Mouse (Mus musculus) limb, embryonic 12.5 days (tissue): ENCODE data around the gene Mrgpre. TPM values are rescaled to one million over a fixed set of nuclear protein-coding genes. Genes with fewer than 3 reads are reported as not detected.

ENCODE experiments used
- ATAC-seq: fragments of 200-750 bp; cut with Nextera tagmentation; 2 replicates; pipeline ENCODE4 v1.8.0; 2017; ENCODE audit warnings: low read depth, moderate TSS enrichment; ENCODE audit not compliant: insufficient number of reproducible peaks, insufficient read depth, low FRiP score, low TSS enrichment
- H3K27ac ChIP-seq: fragments of 300-500 bp; sonication (generic); 2 replicates; pipeline ENCODE4 v1.5.1; 2016; ENCODE audit warnings: mild to moderate bottlenecking, moderate library complexity
- H3K27me3 ChIP-seq: fragments of 300-500 bp; sonication (generic); 2 replicates; pipeline ENCODE4 v1.6.1; 2016; ENCODE audit warnings: mild to moderate bottlenecking, moderate library complexity
- H3K36me3 ChIP-seq: fragments of 300-500 bp; sonication (generic); 2 replicates; pipeline ENCODE4 v1.6.1; 2016; ENCODE audit warnings: mild to moderate bottlenecking, moderate library complexity
- H3K4me1 ChIP-seq: fragments of 300-500 bp; sonication (generic); replicated peaks from 2 replicates; pipeline ENCODE4 v1.6.1; 2016
- H3K4me2 ChIP-seq: fragments of 300-500 bp; sonication (generic); 2 replicates; pipeline ENCODE4 v1.6.1; 2016; ENCODE audit warnings: mild to moderate bottlenecking, moderate library complexity
- H3K4me3 ChIP-seq: fragments of 300-500 bp; sonication (generic); replicated peaks from 2 replicates; pipeline ENCODE4 v1.5.1; 2016; ENCODE audit warnings: mild to moderate bottlenecking
- H3K9ac ChIP-seq: fragments of 300-500 bp; sonication (generic); replicated peaks from 2 replicates; pipeline ENCODE4 v1.6.1; 2016; ENCODE audit warnings: mild to moderate bottlenecking, moderate library complexity
- H3K9me3 ChIP-seq: fragments of 300-500 bp; sonication (generic); 2 replicates; pipeline ENCODE4 v1.6.1; 2016; ENCODE audit warnings: mild to moderate bottlenecking, moderate library complexity
- WGBS: fragments of 180-500 bp; shearing (Covaris S2); methylation state at CpG from one replicate; pipeline ENCODE4 v1.1.7; 2016; 5-methylcytosine and 5-hydroxymethylcytosine counted together
- polyA plus RNA-seq: library from polyadenylated mRNA; unstranded; fragments of >200 nt; fragmentation: Nextera tagmentation; extraction: Ambion mirVana; gene quantifications from 2 replicates; pipeline ENCODE4 v1.2.1, GENCODE M21; 2016

Gene Mrgpre
- polyA plus RNA-seq: 1.2 and 1.6 TPM in 2 replicates

DNA sequence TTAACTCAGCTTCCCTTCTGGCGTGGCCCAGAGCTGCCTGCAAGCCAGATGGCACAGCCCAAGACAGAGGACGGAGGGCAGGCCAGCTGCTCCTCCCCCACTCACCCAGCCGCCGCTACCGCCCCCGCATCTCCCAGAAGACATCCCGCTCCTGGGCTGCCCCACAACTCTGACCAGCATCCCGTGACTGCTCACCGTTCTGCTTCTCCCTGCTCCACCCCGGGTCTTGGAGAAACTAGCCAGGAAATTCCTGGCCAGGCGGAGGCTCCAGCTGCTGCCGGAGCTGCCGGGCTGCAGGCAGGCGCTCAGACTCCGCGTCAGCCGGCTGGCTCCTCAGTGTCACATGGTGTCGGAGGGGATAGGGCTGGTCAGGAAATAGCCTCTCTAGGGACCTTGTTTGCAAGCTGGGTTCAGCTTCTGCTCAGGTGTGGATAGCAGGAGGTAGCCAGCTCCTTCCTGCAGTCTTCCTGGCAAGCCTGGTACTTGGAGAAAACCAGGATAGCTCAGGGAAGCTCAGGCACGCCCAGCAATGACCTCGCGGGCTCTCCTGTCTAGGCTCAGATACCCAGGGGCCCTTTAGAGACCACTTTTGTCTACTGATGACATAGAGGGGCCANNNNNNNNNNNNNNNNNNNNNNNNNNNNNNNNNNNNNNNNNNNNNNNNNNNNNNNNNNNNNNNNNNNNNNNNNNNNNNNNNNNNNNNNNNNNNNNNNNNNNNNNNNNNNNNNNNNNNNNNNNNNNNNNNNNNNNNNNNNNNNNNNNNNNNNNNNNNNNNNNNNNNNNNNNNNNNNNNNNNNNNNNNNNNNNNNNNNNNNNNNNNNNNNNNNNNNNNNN lies at the start of gene Mrgpre:
Mrgpre (minus strand) TSS at position 505 of the 834 bp plus-strand sequence.
- 3% methylated on average over 21 of the region's 21 CpGs for WGBS
- peak; percentile 92 for ATAC-seq
- peak within 1 kb of the TSS; percentile 63 for H3K9ac ChIP-seq
- peak within 1 kb of the TSS; percentile 43 for H3K4me3 ChIP-seq
- H3K9me3 ChIP-seq: no peaks in the 10 kb centered on the region
- H3K4me1 ChIP-seq: peaks cover 22% of the 10 kb centered on the region
- 0 out of 2 replicates have a peak, but pooled peaks cover 5% of the 10 kb centered on the region for H3K36me3 ChIP-seq
- no peaks in the 10 kb centered on the region; the same call in 1 of the 2 replicates for H3K27me3 ChIP-seq
- peak within 1 kb of the TSS; percentile 80 for H3K27ac ChIP-seq
- H3K4me2 ChIP-seq: peak within 1 kb of the TSS; percentile 69

DNA sequence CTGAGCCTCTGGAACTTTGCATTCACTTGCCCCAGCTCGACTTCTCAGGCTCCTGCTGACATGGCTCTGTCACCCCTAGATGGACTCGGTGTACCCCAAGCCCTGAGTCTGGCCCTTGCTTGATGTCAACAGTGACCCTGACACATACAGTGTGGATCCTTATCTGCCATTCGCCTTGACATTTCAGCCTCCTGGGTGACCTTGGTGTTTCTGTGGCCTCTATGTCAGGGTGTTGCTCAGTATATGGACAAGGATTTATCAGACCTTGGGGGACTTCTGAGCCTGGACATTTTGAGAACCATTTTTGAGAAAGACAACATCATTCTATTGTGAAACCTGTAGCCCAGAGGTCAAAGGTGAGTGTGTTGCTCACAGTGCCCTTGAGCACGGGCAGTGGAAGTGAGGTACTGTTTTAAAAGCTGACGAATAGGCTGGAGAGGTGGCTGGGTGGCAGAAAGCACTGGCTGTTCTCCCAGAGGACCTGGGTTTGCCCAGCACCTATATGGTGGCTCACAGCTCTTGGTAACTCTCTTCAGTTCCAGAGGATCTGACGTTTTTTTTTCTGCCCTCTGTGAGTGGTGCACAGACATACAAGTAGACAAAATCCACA lies 49.4 kb upstream of the Mrgpre start:
- H3K27ac ChIP-seq: no peak overlapping the region
- no peak overlapping the region for H3K4me3 ChIP-seq
- ATAC-seq: no peak
- H3K9ac ChIP-seq: no peak overlapping the region
- WGBS: 78% methylated on average over 6 of the region's 6 CpGs
- no peaks in the 10 kb centered on the region for H3K9me3 ChIP-seq
- H3K4me1 ChIP-seq: peaks cover 17% of the 10 kb centered on the region
- H3K27me3 ChIP-seq: no peaks in the 10 kb centered on the region
- H3K4me2 ChIP-seq: no peak overlapping the region
- peaks cover 21% of the 10 kb centered on the region for H3K36me3 ChIP-seq

DNA sequence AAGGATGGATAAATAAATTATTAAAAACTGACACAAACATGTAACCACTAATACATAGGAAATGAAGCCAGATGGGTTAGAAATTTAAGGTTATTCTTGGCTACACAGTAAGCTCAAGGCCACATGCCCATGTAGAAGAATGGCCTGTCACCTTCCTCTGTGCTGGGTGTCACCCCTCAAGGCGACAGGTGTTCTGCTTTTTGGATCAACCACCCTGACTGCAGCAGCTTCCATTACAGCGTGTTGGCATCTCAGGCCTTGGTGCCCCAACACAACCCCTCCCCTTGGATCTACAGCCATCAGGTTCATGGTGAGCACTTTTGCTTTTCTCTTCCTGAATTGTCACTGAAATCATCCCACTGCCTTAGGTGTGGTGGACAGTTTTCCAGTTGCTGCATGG lies 48.3 kb upstream of the Mrgpre start:
- Histone ChIP-seq H3K27me3 (no peaks in the 10 kb centered on the region), H3K4me1 (peaks cover 17% of the 10 kb centered on the region), H3K27ac (no peak overlapping the region), H3K9ac (no peak overlapping the region), H3K36me3 (peaks cover 11% of the 10 kb centered on the region), H3K4me3 (no peak overlapping the region), H3K4me2 (no peak overlapping the region), H3K9me3 (no peaks in the 10 kb centered on the region)
- no peak for ATAC-seq
- 96% methylated on average over 2 of the region's 2 CpGs for WGBS

DNA sequence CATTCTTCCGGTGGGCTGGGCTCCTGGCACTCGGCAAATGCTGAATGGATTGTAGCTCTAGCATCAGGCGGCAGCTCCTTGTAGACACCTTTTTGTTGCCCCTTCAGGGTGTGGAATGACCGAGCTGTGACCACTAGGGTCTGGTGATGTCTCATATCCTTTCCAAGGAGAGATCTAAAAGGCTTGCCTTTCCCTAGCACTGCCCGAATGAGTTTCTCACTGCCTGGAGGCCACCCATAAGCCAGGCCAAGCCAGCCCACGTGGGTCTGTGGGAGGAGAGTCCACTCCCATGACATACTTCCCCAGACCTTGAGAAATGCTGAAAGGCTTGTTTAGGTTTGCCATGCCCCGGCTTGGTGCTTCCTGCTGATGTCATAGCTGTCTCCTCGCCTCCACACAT lies 47.9 kb upstream of the Mrgpre start:
- Histone ChIP-seq H3K4me2 (no peak overlapping the region), H3K9me3 (no peaks in the 10 kb centered on the region), H3K36me3 (peaks cover 6% of the 10 kb centered on the region), H3K4me1 (peaks cover 17% of the 10 kb centered on the region), H3K27me3 (no peaks in the 10 kb centered on the region), H3K4me3 (no peak overlapping the region), H3K9ac (no peak overlapping the region), H3K27ac (no peak overlapping the region)
- 86% methylated on average over 8 of the region's 8 CpGs for WGBS
- no peak for ATAC-seq

DNA sequence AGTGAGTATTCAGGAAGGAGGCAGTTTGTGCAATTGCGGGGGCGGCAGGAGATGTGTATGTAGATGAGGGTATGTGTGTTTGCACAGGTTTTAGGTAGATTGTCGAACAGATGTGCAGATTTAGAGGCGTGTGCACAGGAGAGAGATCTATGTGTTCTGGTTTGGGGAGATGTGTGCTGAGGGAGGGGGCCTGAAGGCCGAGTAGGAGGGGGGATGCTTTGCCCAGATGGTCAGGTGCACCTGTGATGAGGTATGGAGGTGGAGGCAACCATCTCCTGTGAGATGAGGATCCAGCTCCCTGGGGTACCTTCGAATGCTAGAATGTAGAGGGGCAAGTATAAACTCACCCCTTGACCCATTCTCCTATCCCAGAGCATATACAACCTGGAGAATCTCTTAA lies 46.1 kb upstream of the Mrgpre start:
- Histone ChIP-seq H3K9ac (peak overlapping the region; percentile 65), H3K4me3 (peak overlapping the region; percentile 50), H3K27me3 (no peaks in the 10 kb centered on the region), H3K27ac (peak overlapping the region; percentile 92; the same call in 1 of the 2 replicates), H3K9me3 (no peaks in the 10 kb centered on the region), H3K36me3 (no peaks in the 10 kb centered on the region), H3K4me2 (peak overlapping the region; percentile 86), H3K4me1 (peaks cover 17% of the 10 kb centered on the region)
- no peak; the same call in 1 of the 2 replicates for ATAC-seq
- WGBS: 8% methylated on average over 6 of the region's 6 CpGs

DNA sequence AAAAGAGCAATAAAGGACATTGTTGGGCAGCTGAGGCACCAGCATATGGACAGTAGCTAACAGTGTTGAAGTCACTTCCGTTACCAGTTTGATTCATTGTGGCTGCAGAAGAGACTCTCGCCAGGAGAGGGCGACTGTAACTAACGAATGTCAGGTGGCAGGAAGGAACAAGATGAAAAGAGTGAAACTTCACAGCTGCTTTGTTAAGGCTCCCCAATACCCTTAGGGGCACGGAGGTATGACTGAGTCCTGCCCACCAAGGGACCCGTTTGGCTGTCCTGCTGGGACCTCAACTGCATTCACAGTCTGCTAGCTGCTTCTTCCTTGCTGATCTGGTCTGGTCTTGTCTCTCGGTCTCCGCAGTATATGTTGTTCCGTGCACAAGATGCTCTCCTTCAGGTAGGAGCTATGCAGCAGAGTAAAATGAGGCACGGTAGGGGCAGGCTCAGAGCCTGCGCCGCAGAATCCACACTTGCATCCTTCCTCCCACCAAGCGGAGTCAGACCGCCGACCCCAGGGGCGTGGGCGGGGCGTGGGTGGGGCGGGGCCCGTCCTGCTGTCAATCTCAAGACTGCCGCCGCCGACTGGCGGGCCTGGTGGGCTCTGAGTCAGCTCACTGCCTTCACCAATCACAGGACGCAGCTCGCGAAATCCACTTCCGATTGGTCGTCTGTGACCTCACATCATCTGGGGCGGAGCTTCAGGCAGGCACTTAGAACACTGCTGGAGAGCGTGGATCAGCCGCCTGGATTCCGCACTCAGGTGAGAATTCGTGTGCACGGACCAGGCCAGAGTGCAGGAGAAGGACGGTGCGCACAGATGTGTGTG lies 45.4 kb upstream of the Mrgpre start:
- peak overlapping the region; percentile 92 for H3K27ac ChIP-seq
- H3K4me2 ChIP-seq: peak overlapping the region; percentile 86
- no peaks in the 10 kb centered on the region for H3K36me3 ChIP-seq
- peak overlapping the region; percentile 65 for H3K9ac ChIP-seq
- H3K9me3 ChIP-seq: no peaks in the 10 kb centered on the region
- peaks cover 17% of the 10 kb centered on the region for H3K4me1 ChIP-seq
- ATAC-seq: peak; percentile 99
- WGBS: under 1% methylated on average over 37 of the region's 37 CpGs
- H3K27me3 ChIP-seq: no peaks in the 10 kb centered on the region
- peak overlapping the region; percentile 50 for H3K4me3 ChIP-seq

DNA sequence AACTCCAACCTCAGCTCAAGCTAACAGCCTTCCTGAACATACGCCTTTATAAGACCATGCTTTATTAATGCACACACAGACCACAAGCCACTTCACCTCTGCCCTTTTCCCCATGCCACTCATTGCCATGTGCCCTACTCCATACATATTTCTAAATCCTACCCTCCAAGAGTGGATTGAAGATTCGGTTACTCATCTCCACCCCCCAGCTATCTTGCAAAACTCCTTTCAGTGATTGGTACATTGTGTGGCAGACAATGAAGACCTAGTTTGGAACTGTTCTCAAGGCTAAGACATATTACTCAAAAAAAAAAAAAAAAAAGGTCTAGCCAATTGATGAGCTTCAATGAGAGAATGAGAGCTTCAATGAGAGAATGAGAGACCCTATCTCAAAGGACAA lies 42.7 kb upstream of the Mrgpre start:
- Histone ChIP-seq H3K9ac (no peak overlapping the region), H3K9me3 (no peaks in the 10 kb centered on the region), H3K36me3 (no peaks in the 10 kb centered on the region), H3K4me3 (no peak overlapping the region), H3K4me2 (no peak overlapping the region), H3K27ac (no peak overlapping the region), H3K27me3 (no peaks in the 10 kb centered on the region), H3K4me1 (peaks cover 24% of the 10 kb centered on the region)
- no peak for ATAC-seq
- WGBS: 91% methylated on average over 2 of the region's 2 CpGs

DNA sequence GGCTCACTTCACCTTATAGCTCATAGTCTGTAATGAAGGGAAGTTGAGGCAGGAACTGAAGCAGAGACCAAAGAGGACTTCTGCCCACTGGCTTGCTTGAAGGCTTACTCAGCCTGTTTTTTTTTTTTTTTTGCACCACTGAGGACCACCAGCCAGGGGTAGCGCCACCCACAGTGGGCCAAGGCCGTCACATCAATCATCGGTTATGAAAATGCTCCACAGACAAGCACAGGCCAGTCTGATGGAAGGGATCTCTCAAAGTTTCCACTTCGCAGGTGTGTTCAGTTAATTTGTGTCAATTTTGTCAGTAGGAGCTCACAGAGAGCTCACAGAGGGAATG lies 38.9 kb upstream of the Mrgpre start:
- H3K27me3 ChIP-seq: no peaks in the 10 kb centered on the region
- peak overlapping the region; percentile 74 for H3K9ac ChIP-seq
- peak overlapping the region; percentile 79 for H3K27ac ChIP-seq
- ATAC-seq: peak; percentile 40
- peak overlapping the region; percentile 62 for H3K4me3 ChIP-seq
- H3K4me1 ChIP-seq: peaks cover 11% of the 10 kb centered on the region
- no peaks in the 10 kb centered on the region for H3K9me3 ChIP-seq
- 85% methylated on average over 4 of the region's 4 CpGs for WGBS
- H3K36me3 ChIP-seq: peaks cover 9% of the 10 kb centered on the region
- H3K4me2 ChIP-seq: peak overlapping the region; percentile 84

DNA sequence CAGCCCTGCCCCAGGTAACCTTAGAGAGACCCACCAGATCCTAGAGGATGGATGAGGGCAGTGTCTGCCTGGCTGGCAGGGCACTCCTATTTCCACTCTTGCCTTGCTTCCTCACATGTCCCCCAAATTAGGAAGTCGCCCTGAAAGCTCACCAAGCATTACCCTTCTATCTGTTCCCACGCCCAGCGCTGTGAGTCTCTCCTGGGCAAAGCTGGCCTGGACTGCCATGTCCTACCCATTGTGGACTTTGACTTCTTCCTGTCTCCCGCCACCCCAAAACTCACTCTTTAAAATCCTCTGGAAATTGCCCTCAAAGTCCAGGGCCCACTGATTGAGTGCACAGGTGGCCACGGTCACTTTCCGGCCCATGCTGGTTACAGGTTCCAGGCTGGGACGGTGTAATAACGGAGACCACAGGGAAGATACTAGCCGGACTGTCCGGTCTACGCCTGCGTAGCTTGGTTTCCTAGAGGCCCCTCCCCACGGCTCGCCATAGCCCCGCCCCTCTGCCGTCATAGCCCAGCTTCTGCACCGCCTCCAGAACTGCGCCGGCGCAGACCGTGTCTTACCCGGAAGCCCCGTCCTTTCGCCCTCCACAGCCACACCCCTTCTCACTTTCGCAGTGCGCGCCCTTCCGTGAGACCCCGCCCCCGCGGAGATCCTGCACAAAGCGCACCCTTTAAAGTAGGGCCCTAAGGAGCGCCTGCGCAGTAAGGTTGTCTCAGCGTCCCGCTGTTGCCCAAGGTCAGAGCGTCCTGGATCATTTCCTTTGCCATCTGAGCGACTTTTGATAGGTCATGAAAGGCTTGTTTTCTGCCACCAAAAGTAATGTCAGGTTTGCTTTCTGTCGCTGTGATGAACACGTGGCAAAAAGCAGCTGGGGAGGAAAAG lies 38.3 kb upstream of the Mrgpre start, which contains the start of the genes Nadsyn1 and Dhcr7:
Nadsyn1 (minus strand) TSS at position 475 of the 891 bp plus-strand sequence.
Dhcr7 (plus strand) TSS at position 771 of the 891 bp plus-strand sequence.
- ATAC-seq: peak; percentile 94
- H3K27ac ChIP-seq: peak within 1 kb of the TSS; percentile 79
- H3K9ac ChIP-seq: peak within 1 kb of the TSS; percentile 74
- peak within 1 kb of the TSS; percentile 62 for H3K4me3 ChIP-seq
- no peaks in the 10 kb centered on the region for H3K27me3 ChIP-seq
- WGBS: under 1% methylated on average over 40 of the region's 40 CpGs
- peaks cover 11% of the 10 kb centered on the region for H3K4me1 ChIP-seq
- H3K36me3 ChIP-seq: peaks cover 11% of the 10 kb centered on the region
- H3K4me2 ChIP-seq: peak within 1 kb of the TSS; percentile 84
- no peaks in the 10 kb centered on the region for H3K9me3 ChIP-seq

DNA sequence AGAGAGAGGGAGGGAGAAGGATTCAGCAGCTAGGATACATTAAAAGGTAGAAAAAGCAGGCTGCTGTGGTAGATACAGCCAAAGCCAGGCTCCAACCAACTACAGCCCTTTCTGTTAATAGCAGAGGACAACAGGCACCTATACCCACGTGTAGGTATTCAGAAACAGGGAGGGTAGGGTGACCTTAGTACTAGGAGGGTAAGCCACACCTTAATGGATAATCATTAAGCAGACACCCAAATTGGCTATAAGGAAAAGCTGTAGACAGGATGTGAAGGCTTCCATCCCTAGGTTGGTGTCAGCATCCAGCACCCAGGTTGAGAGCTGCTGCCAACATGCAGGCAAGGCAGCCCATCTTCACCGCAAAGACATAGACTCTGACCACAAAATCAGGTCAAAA lies 36.9 kb upstream of the Mrgpre start:
- Histone ChIP-seq H3K27me3 (no peaks in the 10 kb centered on the region), H3K4me3 (no peak overlapping the region), H3K4me2 (no peak overlapping the region), H3K36me3 (peaks cover 24% of the 10 kb centered on the region), H3K4me1 (peaks cover 11% of the 10 kb centered on the region), H3K27ac (no peak overlapping the region), H3K9ac (no peak overlapping the region), H3K9me3 (no peaks in the 10 kb centered on the region)
- no peak for ATAC-seq
- 80% methylated on average over 2 of the region's 2 CpGs for WGBS
